Mouse (Mus musculus) heart, postnatal 0 days (tissue): ENCODE data around the gene Cyp2a4. TPM values are rescaled to one million over a fixed set of nuclear protein-coding genes. Genes with fewer than 3 reads are reported as not detected.
"Not testable (repeated sequence)": the region's sequence is repeated elsewhere in the genome, so short reads cannot be mapped to it uniquely, and the experiment has no call there.

Experiments
- ATAC-seq: fragments of 200-750 bp; cut with Nextera tagmentation; 2 replicates; pipeline ENCODE4 v1.8.0; 2017; ENCODE audit warnings: low read depth, moderate number of reproducible peaks, moderate library complexity; ENCODE audit not compliant: insufficient read depth
- DNase-seq: peaks from one replicate; pipeline ENCODE4 v3.0.0-alpha.2; 2016; ENCODE audit warnings: low spot score
- H3K27ac ChIP-seq: fragments of 300-500 bp; sonication (generic); 2 replicates; pipeline ENCODE4 v1.5.1; 2014; ENCODE audit warnings: low read depth, mild to moderate bottlenecking
- H3K27me3 ChIP-seq: fragments of 300-500 bp; sonication (generic); 2 replicates; pipeline ENCODE4 v1.6.1; 2014; ENCODE audit warnings: low read length, mixed read lengths; ENCODE audit not compliant: control insufficient read depth, insufficient read depth
- H3K36me3 ChIP-seq: fragments of 300-500 bp; sonication (generic); replicated peaks from 2 replicates; pipeline ENCODE4 v1.6.1; 2014; ENCODE audit warnings: low read length, mixed read lengths; ENCODE audit not compliant: control insufficient read depth, insufficient read depth
- H3K4me1 ChIP-seq: fragments of 300-500 bp; sonication (generic); 2 replicates; pipeline ENCODE4 v1.6.1; 2014; ENCODE audit warnings: antibody characterized with exemption; ENCODE audit not compliant: control insufficient read depth, insufficient read depth
- H3K4me2 ChIP-seq: fragments of 300-500 bp; sonication (generic); 2 replicates; pipeline ENCODE4 v1.6.1; 2014; ENCODE audit warnings: low read depth, mild to moderate bottlenecking, low read length, moderate library complexity
- H3K4me3 ChIP-seq: fragments of 300-500 bp; sonication (generic); 2 replicates; pipeline ENCODE4 v1.5.1; 2014; ENCODE audit warnings: low read depth, low read length
- H3K9ac ChIP-seq: fragments of 300-500 bp; sonication (generic); replicated peaks from 2 replicates; pipeline ENCODE4 v1.6.1; 2014; ENCODE audit warnings: low read depth, low read length, mixed read lengths
- H3K9me3 ChIP-seq: fragments of 300-500 bp; sonication (generic); replicated peaks from 2 replicates; pipeline ENCODE4 v1.6.1; 2016; ENCODE audit warnings: low read length; ENCODE audit not compliant: control insufficient read depth
- WGBS: fragments of 180-500 bp; shearing (Covaris S2); extraction: QIAGEN DNeasy Blood & Tissue Kit; methylation state at CpG from one replicate; pipeline ENCODE4 v1.1.7; 2014; 5-methylcytosine and 5-hydroxymethylcytosine counted together
- polyA plus RNA-seq: library from polyadenylated mRNA; unstranded; fragments of >200 nt; fragmentation: Nextera tagmentation; extraction: Ambion mirVana; gene quantifications from 2 replicates; pipeline ENCODE4 v1.2.1, GENCODE M21; 2015
- total RNA-seq: library from RNA; depleted of rRNA; stranded (reverse); fragments of >200 nt; gene quantifications from 2 replicates; pipeline ENCODE4 v1.2.3, GENCODE M21; 2014; ENCODE audit warnings: low replicate concordance; rRNA removed

Gene Cyp2a4
- total and polyA plus RNA-seq, 2 experiments from 2014 or later: not detected

GRCm38 (mm10) chr7:26356719-26357118 lies 49.8 kb downstream of the Cyp2a4 start:
- 68% methylated on average over 4 of the region's 6 CpGs for WGBS
- H3K4me1 ChIP-seq, H3K36me3 ChIP-seq, DNase-seq, H3K9me3 ChIP-seq, H3K4me2 ChIP-seq, H3K9ac ChIP-seq, H3K27ac ChIP-seq, H3K4me3 ChIP-seq, ATAC-seq, H3K27me3 ChIP-seq: not testable (repeated sequence)

Other genes with a start within 250 kb of the Cyp2a4 start
- not detected in 2 replicates for gene Cyp2b13, start 245.7 kb upstream of the Cyp2a4 start, total RNA-seq
- not detected in 2 replicates for gene Cyp2b13, start 245.7 kb upstream of the Cyp2a4 start, polyA plus RNA-seq
- gene Cyp2b9, start 133.8 kb upstream of the Cyp2a4 start, total RNA-seq: not detected in 2 replicates
- not detected in 2 replicates for gene Cyp2b9, start 133.8 kb upstream of the Cyp2a4 start, polyA plus RNA-seq
- not detected in 2 replicates for gene Vmn1r184, start 46.8 kb upstream of the Cyp2a4 start, total RNA-seq
- gene Vmn1r184, start 46.8 kb upstream of the Cyp2a4 start, polyA plus RNA-seq: not detected in 2 replicates
- gene Nlrp9c, start 96.5 kb downstream of the Cyp2a4 start, total RNA-seq: not detected in 2 replicates
- gene Nlrp9c, start 96.5 kb downstream of the Cyp2a4 start, polyA plus RNA-seq: not detected in 2 replicates
- gene Nlrp4a, start 127.9 kb downstream of the Cyp2a4 start, total RNA-seq: not detected in 2 replicates
- gene Nlrp4a, start 127.9 kb downstream of the Cyp2a4 start, polyA plus RNA-seq: not detected in 2 replicates
- gene Nlrp9a, start 227.9 kb downstream of the Cyp2a4 start, total RNA-seq: not detected in 2 replicates
- gene Nlrp9a, start 227.9 kb downstream of the Cyp2a4 start, polyA plus RNA-seq: not detected in 2 replicates